Mouse (Mus musculus) cerebellum, adult 18-20 months (tissue): ENCODE data around the gene Alg10b.
"Not testable (repeated sequence)": the region's sequence is repeated elsewhere in the genome, so short reads cannot be mapped to it uniquely, and the experiment has no call there.

Experiments used
- DNase-seq, 2 experiments: peaks; one replicate each; pipeline ENCODE4 v3.0.0; 2021

Alg10b gene

DNA sequence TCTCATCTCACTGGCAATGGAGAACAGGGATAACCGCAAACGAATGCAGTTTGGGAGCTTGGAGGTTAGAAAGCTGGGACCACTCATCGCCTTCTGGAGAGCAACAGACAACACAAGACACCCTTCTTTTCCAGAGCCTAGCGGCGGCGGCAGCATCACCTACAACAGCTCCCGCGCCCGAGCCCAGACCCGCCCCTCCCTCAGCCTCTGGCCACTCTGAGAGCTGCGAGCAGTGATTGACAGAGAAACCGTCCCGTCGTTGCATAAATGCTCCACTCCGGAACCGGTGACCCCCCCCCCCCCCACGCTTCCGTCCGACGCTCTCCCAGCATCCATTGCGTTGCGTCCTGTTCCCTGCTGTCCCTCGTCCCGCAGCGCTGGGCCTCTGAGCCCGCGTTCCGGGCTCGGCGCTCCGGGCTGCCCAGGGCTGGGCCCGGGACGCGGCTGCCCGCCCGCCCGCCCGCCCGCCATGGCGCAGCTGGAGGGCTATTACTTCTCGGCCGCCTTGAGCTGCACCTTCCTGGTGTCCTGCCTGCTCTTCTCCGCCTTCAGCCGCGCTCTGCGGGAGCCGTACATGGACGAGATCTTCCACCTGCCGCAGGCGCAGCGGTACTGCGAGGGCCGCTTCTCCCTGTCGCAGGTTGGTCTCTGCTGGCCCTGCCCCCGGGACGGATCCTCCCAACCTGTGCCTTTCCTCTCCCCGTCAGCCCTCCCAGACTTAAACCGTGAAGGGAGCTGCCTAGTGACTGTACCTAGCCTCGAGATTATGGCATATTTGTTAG lies at the start of gene Alg10b:
TSS of gene Alg10b (plus strand) at position 343 of the 782 bp plus-strand sequence.
- DNase-seq, result peak; percentile 84 to 90

DNA sequence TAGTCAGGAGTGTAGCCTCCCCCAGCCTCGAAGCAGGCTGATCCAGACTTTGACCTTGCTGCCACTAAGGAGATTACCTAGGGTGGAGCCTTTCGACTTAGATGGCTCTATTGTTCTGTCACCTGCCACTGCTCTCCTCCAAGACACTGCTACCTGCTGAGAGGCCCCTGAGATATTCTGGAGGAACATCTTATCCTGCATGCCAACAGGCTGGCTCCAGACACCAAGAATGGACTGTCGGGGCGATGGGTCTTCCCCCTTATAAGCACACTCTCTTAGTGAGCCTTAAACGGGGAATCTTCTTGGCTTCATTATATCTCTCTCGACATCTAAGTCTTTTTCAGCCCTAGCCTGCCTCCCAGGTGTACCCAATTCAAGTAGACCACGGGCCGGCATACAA lies 41.0 kb upstream of the Alg10b start:
- DNase-seq, result not testable (repeated sequence)

DNA sequence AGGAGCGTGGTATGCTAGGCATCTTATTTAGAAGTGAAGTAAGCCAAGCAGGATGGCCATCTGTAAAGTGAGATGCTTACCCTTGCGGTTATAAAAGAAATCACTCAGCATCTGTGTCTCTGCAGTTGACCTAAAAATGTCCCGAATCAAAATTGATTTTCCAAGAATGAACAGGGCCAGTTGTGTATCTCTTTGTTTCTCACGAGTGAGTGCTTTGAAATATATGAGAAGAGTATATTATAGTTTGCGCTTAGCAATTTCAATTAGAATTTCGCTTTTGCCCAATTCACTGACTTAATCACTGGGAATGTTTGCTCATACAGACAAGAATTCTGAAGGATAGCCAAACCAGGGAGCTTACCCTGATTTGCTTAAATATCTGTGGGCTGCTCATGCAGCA lies 40.6 kb upstream of the Alg10b start:
- DNase-seq, result no peak

DNA sequence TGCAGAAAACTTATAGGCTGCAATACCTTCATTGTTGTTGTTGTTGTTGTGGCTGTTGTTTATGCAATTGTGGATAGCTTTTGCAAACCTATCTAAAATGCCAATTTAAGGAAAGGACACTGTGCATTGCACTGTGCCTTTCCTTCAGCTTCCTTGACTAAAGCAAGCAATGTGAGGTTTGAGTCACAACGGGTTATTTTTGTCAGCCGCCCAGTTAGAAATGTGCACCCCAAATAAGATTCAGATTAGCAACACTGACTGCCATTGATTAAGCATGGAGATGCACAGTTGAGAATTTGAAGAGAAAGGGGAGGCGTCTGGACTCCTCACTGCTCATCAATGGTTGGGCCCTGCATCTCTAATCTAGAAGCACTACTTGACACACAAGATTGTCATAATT lies 39.4 kb upstream of the Alg10b start:
- no peak for DNase-seq

DNA sequence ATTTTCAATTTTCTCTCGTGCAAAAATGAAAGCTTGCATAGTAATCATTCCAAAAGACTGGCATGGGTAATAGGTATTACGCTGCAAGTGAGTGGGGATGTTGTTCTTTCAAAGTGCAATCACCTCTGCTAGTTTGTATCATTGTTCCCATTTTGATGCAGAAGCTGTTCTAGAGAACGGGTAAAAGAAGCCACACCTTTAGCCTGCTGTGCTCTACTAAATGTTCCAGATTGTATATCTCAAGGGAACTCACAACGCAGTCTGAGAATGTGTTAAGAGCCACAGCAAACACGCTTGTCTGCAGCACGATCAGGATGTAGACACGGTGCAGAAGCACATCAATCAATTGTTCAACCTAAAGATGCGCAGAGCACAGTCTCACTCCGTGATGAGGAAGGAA lies 34.6 kb upstream of the Alg10b start:
- no peak for DNase-seq

DNA sequence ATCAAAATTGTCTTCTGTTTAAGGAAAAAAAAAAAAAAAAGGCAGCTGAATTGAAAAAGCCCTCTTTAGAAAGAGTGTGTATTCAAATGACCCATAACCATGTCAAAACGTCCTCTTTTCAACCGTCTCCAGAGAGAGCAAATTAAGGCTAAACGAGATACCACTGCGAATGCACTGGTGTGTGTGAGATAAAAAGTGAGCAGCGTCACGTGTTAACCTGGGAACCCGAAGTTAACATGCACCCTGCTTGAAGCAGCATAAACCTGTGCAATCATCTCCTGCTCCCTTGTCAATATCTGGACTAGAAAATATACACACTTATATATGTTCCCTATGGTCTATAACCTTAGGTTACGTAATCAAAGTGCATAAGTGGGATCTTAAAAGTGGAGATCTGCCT lies 10.2 kb upstream of the Alg10b start:
- no peak for DNase-seq

DNA sequence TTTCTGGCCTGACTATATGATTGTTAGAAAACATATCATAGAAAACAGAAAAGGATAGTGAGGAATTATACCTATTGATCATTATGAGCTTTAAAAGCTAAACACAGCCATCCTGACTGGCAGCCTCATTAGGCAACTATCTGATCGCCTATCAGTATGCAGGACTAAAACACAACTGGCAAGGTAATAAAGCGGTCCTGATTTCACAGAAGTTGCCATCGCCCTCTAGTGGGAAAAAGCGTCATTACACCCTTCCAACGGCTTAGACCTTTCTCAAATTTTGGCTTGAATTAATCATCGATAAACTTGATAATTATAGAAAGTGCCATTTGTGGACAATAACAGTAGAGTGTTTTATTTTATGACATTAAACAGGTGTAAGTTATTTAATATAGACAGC lies 9.2 kb upstream of the Alg10b start:
- peak; percentile 56 to 70 for DNase-seq

DNA sequence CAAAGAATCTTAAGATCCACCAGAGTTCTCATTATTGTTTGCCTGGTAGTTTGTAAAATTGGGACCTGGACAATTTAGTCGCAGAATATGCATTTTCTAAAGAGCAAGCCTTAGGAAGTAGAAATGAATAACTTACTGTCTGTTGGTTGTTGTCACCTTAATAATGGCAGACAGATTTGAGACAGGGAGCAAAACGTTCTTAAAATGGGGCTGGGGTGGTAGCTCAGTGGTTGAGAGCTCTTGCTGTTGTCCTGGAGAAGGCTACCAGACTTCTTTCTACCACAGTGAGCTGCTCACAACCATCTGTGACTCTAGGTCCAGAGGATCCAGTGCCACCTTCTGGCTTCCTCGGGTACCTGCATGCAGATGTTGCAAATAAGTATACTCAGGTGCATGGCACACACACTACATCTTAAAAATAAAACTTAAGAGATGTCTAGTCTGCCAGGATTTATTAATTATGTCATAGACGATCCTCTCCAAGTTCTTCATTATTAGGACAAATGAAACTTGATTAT lies 1.0 kb downstream of the Alg10b start:
- DNase-seq, result peak; percentile 19 to 22

DNA sequence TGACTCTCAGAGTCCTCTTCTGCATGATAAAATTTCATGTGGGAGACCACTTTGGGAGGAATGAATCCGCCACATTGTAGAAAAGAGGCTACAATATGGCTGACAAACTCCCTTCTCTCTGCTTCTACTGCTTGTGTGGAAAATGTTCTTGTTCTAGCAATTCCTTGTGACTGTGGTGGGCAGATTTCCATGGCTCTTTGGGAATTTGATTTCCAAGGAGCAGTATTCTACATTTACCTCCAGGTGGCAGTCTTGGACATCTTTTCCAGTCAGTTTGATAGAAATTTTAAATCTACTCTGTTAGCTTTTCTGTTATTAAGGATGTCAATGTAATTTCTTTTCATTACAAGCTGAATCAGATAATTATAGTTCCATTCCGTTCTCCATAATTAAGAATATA lies 13.5 kb downstream of the Alg10b start:
- DNase-seq, result no peak

DNA sequence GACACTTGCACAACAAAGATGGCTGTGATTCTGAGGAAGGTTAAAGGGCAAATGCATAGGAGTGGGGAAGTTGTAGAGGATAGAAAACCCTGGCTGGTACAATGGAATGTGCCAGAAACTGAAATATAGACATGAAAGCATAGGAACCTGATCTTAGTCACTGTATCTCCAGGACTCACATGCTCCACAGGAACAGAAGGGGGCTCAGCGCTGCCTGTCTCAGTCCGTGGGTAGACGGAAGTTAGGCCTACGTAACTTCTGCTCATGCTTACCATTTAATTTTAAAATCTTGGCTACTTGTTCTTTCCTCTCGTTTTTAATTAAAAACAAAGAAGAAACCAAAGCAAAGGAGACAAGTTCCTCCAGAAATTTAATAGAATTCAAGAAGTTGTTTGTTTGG lies 20.0 kb downstream of the Alg10b start:
- DNase-seq, result no peak

DNA sequence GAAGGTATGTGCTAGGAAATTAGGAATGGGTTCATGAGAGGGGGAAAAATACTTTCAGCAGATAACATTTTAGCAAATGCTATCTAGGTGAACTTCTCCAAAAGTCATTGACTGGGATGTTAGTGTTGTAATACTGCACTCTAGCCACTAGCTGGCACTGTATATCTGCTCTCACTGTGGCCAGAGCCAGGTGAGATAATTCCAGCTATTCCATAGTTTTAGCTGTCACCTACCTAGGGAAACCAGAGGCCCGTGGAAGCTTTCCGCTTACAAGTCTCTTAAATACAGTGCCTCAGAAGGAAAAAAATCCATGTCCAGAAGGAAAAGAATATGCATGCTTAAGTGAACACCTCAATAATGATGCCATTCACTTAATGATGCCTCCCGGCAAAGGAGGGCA lies 25.6 kb downstream of the Alg10b start:
- DNase-seq, result peak; percentile 9 to 11

DNA sequence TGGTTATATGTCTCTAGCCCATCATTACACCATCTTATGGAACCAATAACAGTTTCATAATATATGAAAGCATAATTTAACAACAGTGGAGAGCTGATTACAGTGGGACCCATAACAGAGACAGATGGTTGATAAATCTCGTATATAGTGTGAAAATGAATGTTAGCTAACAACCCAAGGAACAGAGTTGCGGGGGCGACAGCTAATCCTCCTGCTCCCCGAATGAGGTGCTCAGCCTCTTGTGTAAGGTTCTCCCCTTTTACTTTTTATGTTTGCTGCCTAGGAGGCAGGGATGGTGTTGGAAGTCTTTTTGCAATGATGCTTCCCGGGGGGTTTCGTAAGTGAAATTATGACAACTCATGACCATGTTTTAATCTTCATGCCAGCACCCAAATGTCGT lies 58.8 kb downstream of the Alg10b start:
- DNase-seq, result no peak
